Mouse (Mus musculus) small intestine, adult 2 months (tissue): Measurements from ENCODE around the gene Kpnb1.

ENCODE experiments used
- CTCF ChIP-seq: fragments of 200-500 bp; IDR thresholded peaks from 2 replicates; pipeline ENCODE4 v1.5.1; 2012; ENCODE audit warnings: low read depth, mild to moderate bottlenecking, control low read depth, inconsistent platforms, low read length, moderate library complexity, mixed read lengths; ENCODE audit not compliant: insufficient replicate concordance, insufficient read length; ENCODE audit errors: extremely low read depth
- POLR2A ChIP-seq: fragments of 200-500 bp; IDR thresholded peaks from 2 replicates; pipeline ENCODE4 v1.6.1; 2012; ENCODE audit warnings: low read depth, mild to moderate bottlenecking, control low read depth, inconsistent platforms, low read length, moderate library complexity

DNA sequence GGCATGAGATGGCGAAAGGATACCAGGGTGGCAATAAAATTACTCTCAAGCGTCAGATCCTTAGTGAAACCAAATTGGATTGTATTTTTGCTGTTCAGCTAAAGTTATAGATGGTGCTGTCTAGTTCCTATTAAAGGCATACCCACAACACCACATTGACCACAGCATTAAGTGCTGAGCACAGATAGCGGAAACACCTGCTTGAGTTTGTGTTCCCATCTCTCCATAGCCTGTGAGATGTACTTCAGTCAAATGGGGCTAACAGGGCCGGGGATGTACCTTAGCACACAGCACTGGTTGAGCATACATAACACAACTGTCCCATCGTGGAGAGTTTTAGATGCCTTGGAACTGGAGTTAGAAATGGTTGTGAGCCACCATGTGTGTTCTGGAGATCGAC is 3.3 kb upstream of the Kpnb1 start:
- TF ChIP-seq CTCF (no peak), POLR2A (no peak)
